Mouse (Mus musculus) left cerebral cortex, adult 18-20 months (tissue): Measurements from ENCODE around the gene Isg15. TPM values are rescaled to one million over a fixed set of nuclear protein-coding genes. Genes with fewer than 3 reads are reported as not detected.
"Not testable (repeated sequence)": the region's sequence is repeated elsewhere in the genome, so short reads cannot be mapped to it uniquely, and the experiment has no call there.

ENCODE experiments used
- DNase-seq, 2 experiments: peaks; one replicate each; pipeline ENCODE4 v3.0.0; 2021 to 2022; ENCODE audit warnings: low spot score in 2 of 2, mixed read lengths in 1 of 2
- microRNA-seq, 2 experiments: library from miRNA; unstranded; fragments of <30 nt; microRNA quantifications; one replicate each; pipeline ENCODE4 v1.2.0; 2021
- total RNA-seq, 2 experiments: library from RNA; stranded (reverse); gene quantifications; 2 replicates each; pipeline ENCODE4 v1.2.3; 2021

Isg15 gene
- total RNA-seq, 2 experiments from 2014 or later = 0.63 to 1.4 TPM

GRCm38 (mm10) chr4:156169129-156169528, 31.5 kb downstream of the Isg15 start:
- DNase-seq = no peak

- no peak for DNase-seq
Observed at GRCm38 (mm10) chr4:156168611-156169010, 32.0 kb downstream of the Isg15 start.

- no peak for DNase-seq
Observed at GRCm38 (mm10) chr4:156166477-156166876, 34.1 kb downstream of the Isg15 start.

GRCm38 (mm10) chr4:156154771-156155170, 45.8 kb downstream of the Isg15 start:
- DNase-seq = no peak

- not testable (repeated sequence) for DNase-seq
Observed at GRCm38 (mm10) chr4:156150887-156151286, 49.7 kb downstream of the Isg15 start.

Small RNA genes within 50 kb of the gene (microRNA-seq; reads per million reads assigned to microRNA genes)
- 1.7 to 6.2 reads per million in 2 experiments for gene Mir7658

Other genes with a start within 250 kb of the Isg15 start
- 10 to 100 TPM; 16.6 to 17.7 TPM for gene C1qtnf12, start 238.5 kb downstream of the Isg15 start, total RNA-seq
- gene B3galt6, start 208.2 kb downstream of the Isg15 start, total RNA-seq = 10 to 100 TPM in 1 of 2 experiments, 1 to 10 TPM in 1; 8.9 to 10.7 TPM
- 100 to 1,000 TPM; 213 to 215 TPM for gene Sdf4, start 207.9 kb downstream of the Isg15 start, total RNA-seq
- gene Tnfrsf4, start 187.0 kb downstream of the Isg15 start, total RNA-seq = 1 to 10 TPM in 1 of 2 experiments, under 1 TPM in 1; 0.95 to 2.3 TPM
- not detected for gene Tnfrsf18, start 174.7 kb downstream of the Isg15 start, total RNA-seq
- gene Ttll10, start 141.4 kb downstream of the Isg15 start, total RNA-seq = not detected
- 10 to 100 TPM; 29.4 to 30.7 TPM for gene 9430015G10Rik, start 90.8 kb downstream of the Isg15 start, total RNA-seq
- gene Rnf223, start 70.3 kb downstream of the Isg15 start, total RNA-seq = 1 to 10 TPM in 1 of 2 experiments, under 1 TPM in 1; 0.77 to 1.1 TPM
- 100 to 1,000 TPM; 118 to 129 TPM for gene Agrn, start 3.3 kb downstream of the Isg15 start, total RNA-seq
- gene AW011738, start 2.5 kb upstream of the Isg15 start, total RNA-seq = 1 to 10 TPM; 5.8 to 6.0 TPM
- gene Perm1, start 15.1 kb upstream of the Isg15 start, total RNA-seq = under 1 TPM; 0.19 to 0.33 TPM
- gene Plekhn1, start 34.0 kb upstream of the Isg15 start, total RNA-seq = 10 to 100 TPM; 34.2 to 40.1 TPM
- gene Noc2l, start 35.2 kb upstream of the Isg15 start, total RNA-seq = 10 to 100 TPM; 70.4 to 71.6 TPM
- gene Samd11, start 54.8 kb upstream of the Isg15 start, total RNA-seq = 1 to 10 TPM; 4.0 to 5.6 TPM
- not detected for gene Vmn2r-ps159, start 130.3 kb upstream of the Isg15 start, total RNA-seq